Mouse (Mus musculus) midbrain, embryonic 11.5 days (tissue): ENCODE measurements around the gene Cubn. TPM values are rescaled to one million over a fixed set of nuclear protein-coding genes. Genes with fewer than 3 reads are reported as not detected.

Experiments used
- ATAC-seq: fragments of 200-750 bp; cut with Nextera tagmentation; 2 replicates; pipeline ENCODE4 v1.8.0; 2017; ENCODE audit warnings: moderate TSS enrichment, moderate library complexity; ENCODE audit not compliant: low FRiP score
- DNase-seq: peaks from one replicate; pipeline ENCODE4 v3.0.0; 2015; ENCODE audit warnings: low spot score; ENCODE audit errors: missing footprints
- H3K27ac ChIP-seq: fragments of 300-500 bp; sonication (generic); 2 replicates; pipeline ENCODE4 v1.5.1; 2014; ENCODE audit warnings: low read depth, low read length
- H3K27me3 ChIP-seq: fragments of 300-500 bp; sonication (generic); 2 replicates; pipeline ENCODE4 v1.6.1; 2014; ENCODE audit warnings: mild to moderate bottlenecking, low read length, moderate library complexity, mixed read lengths; ENCODE audit not compliant: control insufficient read depth, insufficient read depth
- H3K36me3 ChIP-seq: fragments of 300-500 bp; sonication (generic); 2 replicates; pipeline ENCODE4 v1.6.1; 2014; ENCODE audit warnings: mild to moderate bottlenecking, low read length, moderate library complexity, mixed read lengths; ENCODE audit not compliant: control insufficient read depth, insufficient read depth
- H3K4me1 ChIP-seq: fragments of 300-500 bp; sonication (generic); 2 replicates; pipeline ENCODE4 v1.6.1; 2014; ENCODE audit warnings: low read length; ENCODE audit not compliant: control insufficient read depth, insufficient read depth
- H3K4me2 ChIP-seq: fragments of 300-500 bp; sonication (generic); 2 replicates; pipeline ENCODE4 v1.6.1; 2014; ENCODE audit warnings: mild to moderate bottlenecking, moderate library complexity
- H3K4me3 ChIP-seq: fragments of 300-500 bp; sonication (generic); 2 replicates; pipeline ENCODE4 v1.5.1; 2014; ENCODE audit warnings: low read depth, low read length
- H3K9ac ChIP-seq: fragments of 300-500 bp; sonication (generic); 2 replicates; pipeline ENCODE4 v1.6.1; 2014; ENCODE audit warnings: low read length
- H3K9me3 ChIP-seq: fragments of 300-500 bp; sonication (generic); 2 replicates; pipeline ENCODE4 v1.6.1; 2016; ENCODE audit warnings: low read length; ENCODE audit not compliant: control insufficient read depth
- WGBS: fragments of 180-500 bp; shearing (Covaris S2); extraction: QIAGEN DNeasy Blood & Tissue Kit; methylation state at CpG from one replicate; pipeline ENCODE4 v1.1.7; 2014; 5-methylcytosine and 5-hydroxymethylcytosine counted together
- polyA plus RNA-seq: library from polyadenylated mRNA; unstranded; fragments of >200 nt; fragmentation: Nextera tagmentation; extraction: Ambion mirVana; gene quantifications from 2 replicates; pipeline ENCODE4 v1.2.1, GENCODE M21; 2014

The Cubn gene
- polyA plus RNA-seq, 1 experiment from 2014 or later, result 0.78 TPM

GRCm38 (mm10) chr2:13370556-13370955 lies 121.1 kb downstream of the Cubn start:
- H3K4me1 ChIP-seq, result peaks cover 22% of the 10 kb centered on the region
- ATAC-seq, result no peak
- no peaks in the 10 kb centered on the region for H3K27me3 ChIP-seq
- no peak overlapping the region for H3K4me3 ChIP-seq
- no peaks in the 10 kb centered on the region for H3K36me3 ChIP-seq
- no peak overlapping the region for H3K4me2 ChIP-seq
- H3K9ac ChIP-seq, result no peak overlapping the region
- DNase-seq, result no peak
- 16% methylated on average over 2 of the region's 2 CpGs for WGBS
- H3K27ac ChIP-seq, result peak overlapping the region; percentile 25
- H3K9me3 ChIP-seq, result no peaks in the 10 kb centered on the region

GRCm38 (mm10) chr2:13368517-13368916 lies 123.1 kb downstream of the Cubn start:
- Histone ChIP-seq H3K27me3 (no peaks in the 10 kb centered on the region), H3K4me3 (no peak overlapping the region), H3K4me2 (no peak overlapping the region), H3K36me3 (no peaks in the 10 kb centered on the region), H3K4me1 (peaks cover 22% of the 10 kb centered on the region), H3K9me3 (no peaks in the 10 kb centered on the region), H3K27ac (no peak overlapping the region), H3K9ac (no peak overlapping the region)
- DNase-seq, result no peak
- 65% methylated on average over 3 of the region's 3 CpGs for WGBS
- no peak for ATAC-seq

GRCm38 (mm10) chr2:13357885-13358552 lies 133.6 kb downstream of the Cubn start:
- ATAC-seq (peak; percentile 73), DNase-seq (no peak)
- H3K36me3 ChIP-seq, result no peaks in the 10 kb centered on the region
- H3K27ac ChIP-seq, result no peak overlapping the region
- H3K4me3 ChIP-seq, result no peak overlapping the region
- no peaks in the 10 kb centered on the region for H3K27me3 ChIP-seq
- 59% methylated on average over 7 of the region's 7 CpGs for WGBS
- H3K9me3 ChIP-seq, result no peaks in the 10 kb centered on the region
- H3K4me1 ChIP-seq, result peaks cover 12% of the 10 kb centered on the region
- peak overlapping the region; percentile 18; the same call in 1 of the 2 replicates for H3K9ac ChIP-seq
- H3K4me2 ChIP-seq, result no peak overlapping the region

- H3K9me3 ChIP-seq, result no peaks in the 10 kb centered on the region
- H3K9ac ChIP-seq, result no peak overlapping the region
- 96% methylated on average over 3 of the region's 3 CpGs for WGBS
- H3K36me3 ChIP-seq, result no peaks in the 10 kb centered on the region
- ATAC-seq (no peak), DNase-seq (no peak)
- H3K4me2 ChIP-seq, result no peak overlapping the region
- H3K4me3 ChIP-seq, result no peak overlapping the region
- no peak overlapping the region for H3K27ac ChIP-seq
- no peaks in the 10 kb centered on the region; the same call in 1 of the 2 replicates for H3K4me1 ChIP-seq
- H3K27me3 ChIP-seq, result no peaks in the 10 kb centered on the region
These were observed 138.8 kb downstream of the Cubn start for GRCm38 (mm10) chr2:13352775-13353174.

- H3K9me3 ChIP-seq, result no peaks in the 10 kb centered on the region
- no peak overlapping the region for H3K4me3 ChIP-seq
- DNase-seq (no peak), ATAC-seq (no peak)
- H3K36me3 ChIP-seq, result no peaks in the 10 kb centered on the region
- 95% methylated on average over 1 of the region's 1 CpGs for WGBS
- no peak overlapping the region for H3K4me2 ChIP-seq
- H3K27me3 ChIP-seq, result no peaks in the 10 kb centered on the region
- no peaks in the 10 kb centered on the region for H3K4me1 ChIP-seq
- H3K27ac ChIP-seq, result no peak overlapping the region
- no peak overlapping the region for H3K9ac ChIP-seq
These were observed 139.4 kb downstream of the Cubn start for GRCm38 (mm10) chr2:13352112-13352728.

- no peak overlapping the region for H3K4me2 ChIP-seq
- H3K4me1 ChIP-seq, result peaks cover 3% of the 10 kb centered on the region; the same call in 1 of the 2 replicates
- H3K9me3 ChIP-seq, result no peaks in the 10 kb centered on the region
- no peak overlapping the region for H3K9ac ChIP-seq
- no peak overlapping the region for H3K27ac ChIP-seq
- H3K4me3 ChIP-seq, result no peak overlapping the region
- H3K36me3 ChIP-seq, result no peaks in the 10 kb centered on the region
- H3K27me3 ChIP-seq, result no peaks in the 10 kb centered on the region
- DNase-seq, result no peak
- no peak for ATAC-seq
- 57% methylated on average over 7 of the region's 7 CpGs for WGBS
These were observed 149.2 kb downstream of the Cubn start for GRCm38 (mm10) chr2:13342325-13342926.

- WGBS, result 90% methylated on average over 4 of the region's 4 CpGs
- ATAC-seq, result no peak
These were observed 156.2 kb downstream of the Cubn start for GRCm38 (mm10) chr2:13335446-13335845.

GRCm38 (mm10) chr2:13329754-13330417 lies 161.7 kb downstream of the Cubn start:
- H3K27me3 ChIP-seq, result no peaks in the 10 kb centered on the region
- WGBS, result 62% methylated on average over 4 of the region's 4 CpGs
- H3K36me3 ChIP-seq, result no peaks in the 10 kb centered on the region
- DNase-seq (no peak), ATAC-seq (no peak)
- no peak overlapping the region for H3K4me2 ChIP-seq
- no peaks in the 10 kb centered on the region for H3K9me3 ChIP-seq
- H3K4me1 ChIP-seq, result 0 out of 2 replicates have a peak, but pooled peaks cover 2% of the 10 kb centered on the region
- no peak overlapping the region for H3K9ac ChIP-seq
- no peak overlapping the region for H3K27ac ChIP-seq
- H3K4me3 ChIP-seq, result no peak overlapping the region

More at GRCm38 (mm10) chr2:13335446-13335845, 156.2 kb downstream of the Cubn start:
- no peak overlapping the region for H3K9ac ChIP-seq
- DNase-seq, result no peak
- no peaks in the 10 kb centered on the region for H3K9me3 ChIP-seq
- no peaks in the 10 kb centered on the region for H3K4me1 ChIP-seq
- no peak overlapping the region for H3K27ac ChIP-seq
- no peaks in the 10 kb centered on the region for H3K27me3 ChIP-seq
- H3K4me2 ChIP-seq, result no peak overlapping the region
- H3K36me3 ChIP-seq, result no peaks in the 10 kb centered on the region
- no peak overlapping the region for H3K4me3 ChIP-seq

- ATAC-seq (no peak), DNase-seq (no peak)
- Histone ChIP-seq H3K4me3 (no peak overlapping the region), H3K9me3 (no peaks in the 10 kb centered on the region), H3K9ac (no peak overlapping the region), H3K4me1 (no peaks in the 10 kb centered on the region), H3K27ac (no peak overlapping the region), H3K27me3 (no peaks in the 10 kb centered on the region), H3K4me2 (no peak overlapping the region), H3K36me3 (no peaks in the 10 kb centered on the region)
- 86% methylated on average over 3 of the region's 3 CpGs for WGBS
These were observed 188.2 kb downstream of the Cubn start for GRCm38 (mm10) chr2:13303376-13303775.
